Mouse (Mus musculus) monocyte, adult 2 months (primary cell): Measurements from ENCODE around the gene Fbxw10.

ENCODE experiments used
- DNase-seq, 2 experiments: peaks; one replicate each; pipeline ENCODE4 v3.0.0; 2022; ENCODE audit warnings: low spot score in 2 of 2, low read depth in 1 of 2

Gene Fbxw10

GRCm38 (mm10) chr11:62831906-62832305 is 15.0 kb upstream of the Fbxw10 start:
- no peak for DNase-seq

DNA sequence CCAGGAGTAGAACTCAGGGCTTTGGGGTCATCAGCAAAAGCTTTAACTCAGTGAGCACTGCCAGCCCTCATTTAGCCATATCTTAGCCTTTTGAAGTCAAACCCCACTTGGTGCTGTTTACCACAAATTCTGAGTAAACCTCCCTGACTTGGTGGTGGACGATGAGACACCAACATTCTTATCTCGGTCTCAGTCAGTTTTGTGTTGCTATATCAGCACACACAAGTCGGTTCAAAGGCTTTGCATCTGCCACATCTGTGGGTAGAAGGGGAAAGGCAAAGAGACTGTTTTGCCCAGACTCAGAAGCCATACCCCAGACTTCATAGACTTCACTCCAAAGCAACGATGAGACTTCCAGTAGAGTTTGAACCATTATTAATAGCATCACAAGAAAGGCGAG is 2.3 kb upstream of the Fbxw10 start:
- no peak for DNase-seq

DNA sequence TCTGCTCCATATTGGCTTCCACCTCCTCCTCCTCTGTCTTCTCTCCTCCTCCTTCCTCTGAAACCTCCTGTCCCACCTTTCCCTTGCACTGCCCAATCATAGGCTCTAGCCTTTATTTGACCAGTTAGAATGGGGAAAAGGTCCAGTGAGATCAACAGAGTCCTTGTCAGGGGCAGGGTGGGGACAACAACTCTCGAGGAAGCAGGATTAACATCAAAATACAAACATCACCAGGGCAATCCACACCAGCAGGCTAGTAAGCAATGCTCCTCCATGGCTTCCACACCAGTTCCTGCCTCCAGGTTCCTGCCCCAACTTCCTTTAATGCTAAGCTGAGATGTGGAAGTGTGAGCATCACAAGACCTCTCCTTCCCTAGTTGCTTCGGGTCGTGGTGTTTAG is 1.1 kb upstream of the Fbxw10 start:
- no peak for DNase-seq

- DNase-seq, result no peak
Observed at GRCm38 (mm10) chr11:62847655-62848191, 854 bp downstream of the Fbxw10 start.

- no peak for DNase-seq
Observed at GRCm38 (mm10) chr11:62848301-62848700, 1.4 kb downstream of the Fbxw10 start.

GRCm38 (mm10) chr11:62851199-62851598 is 4.3 kb downstream of the Fbxw10 start:
- no peak for DNase-seq

DNA sequence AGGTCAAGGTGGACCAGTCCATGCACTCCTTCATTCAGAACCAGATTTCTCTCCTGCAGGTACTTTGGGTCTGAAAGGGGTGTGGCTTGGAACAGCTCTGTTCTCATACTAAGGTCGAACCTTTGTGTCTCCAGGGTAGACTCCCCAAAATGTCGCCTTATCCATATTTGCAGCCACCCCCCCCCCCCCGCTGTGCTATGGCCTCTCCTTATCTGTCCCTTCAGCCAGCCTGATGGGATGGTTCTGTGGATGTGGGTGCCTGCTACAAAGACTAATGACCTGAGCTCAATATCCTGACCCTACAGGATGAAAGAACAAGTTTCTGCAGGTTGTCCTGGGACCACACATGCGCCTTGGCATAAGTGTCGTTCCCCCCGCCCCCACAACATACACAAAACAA is 6.5 kb downstream of the Fbxw10 start:
- no peak for DNase-seq

DNA sequence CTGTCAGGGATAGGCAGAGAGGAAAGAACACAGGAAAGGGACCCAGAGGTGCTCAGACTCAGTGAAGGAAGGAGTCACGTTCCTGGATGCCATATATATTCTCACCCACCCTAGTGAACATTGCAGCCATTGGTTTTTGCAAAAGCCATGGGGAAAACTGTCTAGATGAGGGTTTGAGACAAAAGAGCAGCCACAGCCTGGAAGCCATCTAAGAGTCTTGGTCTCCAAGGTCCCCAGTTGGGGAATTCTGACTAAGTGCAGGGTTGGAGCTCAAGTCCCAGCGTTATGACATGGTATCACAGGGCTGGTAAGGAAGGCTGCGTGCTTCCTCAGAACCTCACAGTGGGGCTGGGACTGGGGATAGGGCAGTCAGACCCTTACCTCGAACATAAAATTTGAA is 18.7 kb downstream of the Fbxw10 start:
- DNase-seq, result no peak

DNA sequence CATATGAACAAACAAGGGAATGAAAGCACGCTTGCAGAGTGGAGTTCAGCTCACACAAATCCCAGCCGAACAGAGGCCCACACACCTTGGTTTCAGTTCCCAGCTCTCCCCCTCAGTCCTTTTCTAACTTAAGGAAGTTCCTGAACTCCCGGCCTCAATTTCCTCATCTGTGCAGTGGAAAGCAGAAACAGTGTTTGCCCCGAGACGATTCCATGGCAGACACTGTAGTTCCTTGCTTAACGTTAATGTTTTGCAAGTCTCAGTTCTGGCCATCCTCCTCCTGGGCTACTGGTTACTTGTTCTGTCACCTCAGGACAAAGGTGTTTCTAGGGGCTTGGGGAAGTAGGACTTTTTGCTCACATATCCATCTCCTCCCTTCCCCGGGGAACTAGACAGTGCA is 19.8 kb downstream of the Fbxw10 start:
- no peak for DNase-seq

DNA sequence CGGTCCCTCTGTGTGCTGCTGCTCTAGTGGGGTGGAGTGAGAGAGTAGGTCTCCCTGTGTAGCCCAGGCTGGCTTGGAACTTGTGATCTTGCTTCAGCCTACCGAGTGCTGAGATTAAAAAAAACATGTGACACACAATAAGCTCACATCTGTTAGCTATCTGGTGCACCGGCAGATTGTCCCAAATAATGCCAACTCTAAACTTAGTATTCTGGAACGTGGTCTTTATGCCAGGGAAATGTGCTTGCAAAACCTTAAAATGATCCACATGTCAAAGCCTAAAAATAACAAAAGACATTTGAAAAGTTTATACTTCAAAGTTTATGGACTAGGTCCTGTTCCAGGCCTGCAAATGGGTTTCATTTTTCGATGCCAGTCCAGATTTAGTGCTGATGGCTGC is 22.3 kb downstream of the Fbxw10 start:
- no peak for DNase-seq

GRCm38 (mm10) chr11:62869715-62870371 is 23.0 kb downstream of the Fbxw10 start:
- no peak for DNase-seq

- DNase-seq, result no peak
Observed at GRCm38 (mm10) chr11:62873479-62873878, 26.6 kb downstream of the Fbxw10 start.

- no peak for DNase-seq
Observed at GRCm38 (mm10) chr11:62875696-62876095, 28.8 kb downstream of the Fbxw10 start.

- no peak for DNase-seq
Observed at GRCm38 (mm10) chr11:62876445-62876844, 29.6 kb downstream of the Fbxw10 start.

- no peak for DNase-seq
Observed at GRCm38 (mm10) chr11:62877391-62877790, 30.5 kb downstream of the Fbxw10 start.

DNA sequence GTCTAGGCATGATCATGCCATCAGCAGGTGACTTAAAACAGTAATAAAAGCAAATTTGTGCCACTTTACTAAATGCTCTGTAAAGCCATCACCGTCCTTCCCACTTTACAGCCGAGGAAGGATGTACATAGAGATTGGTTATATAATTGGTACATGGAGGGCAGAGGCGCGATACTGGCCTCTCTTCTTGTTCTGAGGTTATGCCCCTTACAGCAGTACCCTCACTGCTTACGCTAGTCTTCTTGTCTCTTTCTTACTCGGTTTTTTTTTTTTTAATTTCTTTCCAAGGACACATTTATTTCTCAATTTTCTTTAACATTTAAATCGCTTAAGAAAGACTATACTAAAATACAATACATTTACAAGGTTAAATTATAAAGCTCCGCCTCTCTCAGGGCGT is 31.9 kb downstream of the Fbxw10 start:
- no peak for DNase-seq

GRCm38 (mm10) chr11:62879220-62880048 is 32.6 kb downstream of the Fbxw10 start, which contains the start of gene Tvp23b:
TSS of gene Tvp23b (plus strand) at chr11:62879455.
- peak; percentile 83 to 96 for DNase-seq

GRCm38 (mm10) chr11:62883407-62883806 is 36.5 kb downstream of the Fbxw10 start:
- no peak for DNase-seq

DNA sequence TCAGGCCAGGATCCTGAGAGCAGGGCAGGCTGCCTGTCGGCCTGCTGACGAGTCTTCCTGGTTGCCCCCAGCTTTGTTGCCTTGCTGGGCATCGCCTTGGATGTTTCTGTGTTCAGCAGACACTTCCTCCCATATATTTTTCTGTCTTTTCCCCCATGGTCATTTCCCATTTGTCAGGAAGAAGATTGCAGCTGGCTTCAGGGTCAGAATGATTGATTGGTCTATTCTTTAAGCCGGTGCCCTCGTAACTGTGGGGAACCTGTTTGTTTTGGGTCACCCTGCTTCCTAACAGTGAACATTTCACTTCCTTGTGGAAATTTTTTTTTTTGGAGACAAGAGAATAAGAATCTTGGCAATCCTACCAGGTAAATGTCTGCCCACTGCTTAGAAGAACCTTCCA is 38.5 kb downstream of the Fbxw10 start:
- DNase-seq, result no peak

GRCm38 (mm10) chr11:62890796-62891195 is 43.9 kb downstream of the Fbxw10 start:
- no peak for DNase-seq

DNA sequence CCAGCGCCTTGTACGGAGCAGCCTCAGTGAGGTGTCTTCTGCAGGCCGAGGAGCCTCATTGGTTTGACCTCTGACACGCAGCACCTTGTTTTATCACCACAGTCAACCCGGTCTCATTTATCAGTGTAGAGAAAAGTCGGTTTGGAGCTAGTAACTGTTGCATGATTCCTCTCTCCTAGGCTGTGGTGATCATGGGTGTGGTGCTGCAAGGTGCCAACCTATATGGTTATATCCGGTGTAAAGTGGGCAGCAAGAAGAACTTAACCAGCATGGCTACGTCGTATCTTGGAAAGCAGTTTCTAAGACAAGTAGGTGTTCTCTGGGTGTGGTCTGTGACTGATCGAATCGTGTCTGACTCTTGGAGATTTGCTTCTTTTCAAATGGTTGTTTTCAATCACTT is 44.9 kb downstream of the Fbxw10 start:
- no peak for DNase-seq

DNA sequence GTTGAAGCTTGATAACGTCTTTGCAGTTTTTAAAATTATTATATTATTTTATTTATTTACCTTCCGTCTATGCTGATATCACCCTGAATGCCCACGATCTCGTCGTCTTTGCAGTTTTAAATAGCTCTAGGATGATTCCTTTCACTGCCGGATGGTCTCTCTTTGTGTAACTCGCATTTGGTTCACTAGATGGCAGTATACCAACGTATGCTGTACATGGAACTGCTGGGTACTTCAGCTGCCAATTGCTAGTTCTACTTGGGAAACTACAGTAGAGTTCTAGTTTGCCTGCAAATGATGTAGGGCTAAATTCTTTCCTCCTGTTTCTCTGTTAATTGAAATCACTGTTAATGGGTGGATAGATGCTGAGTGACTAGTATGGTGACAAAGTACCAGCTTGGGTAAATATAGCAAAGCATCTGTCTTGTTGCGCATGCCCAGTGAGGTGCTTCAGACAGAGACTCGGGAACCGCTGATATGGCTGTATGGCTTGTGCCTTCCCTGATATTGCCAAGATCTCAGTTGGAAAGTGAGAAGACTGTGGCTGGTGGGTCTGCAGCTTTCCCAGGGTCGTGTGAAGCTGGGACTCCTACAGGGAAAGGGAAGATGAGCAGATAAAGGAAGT is 54.9 kb downstream of the Fbxw10 start:
- peak in 1 of 2 experiments; percentile 8 for DNase-seq
